Mouse (Mus musculus) kidney, postnatal 25 days (tissue): ENCODE measurements around the gene 1700029I15Rik.

ENCODE experiments used
- DNase-seq, 2 experiments: peaks; one replicate each; pipeline ENCODE4 v3.0.0; 2021; ENCODE audit warnings: mixed read lengths in 2 of 2

1700029I15Rik gene

GRCm38 (mm10) chr2:92427882-92428281 is 45.5 kb downstream of the 1700029I15Rik start:
- peak; percentile 83 to 91 for DNase-seq

- no peak for DNase-seq
These were observed 47.8 kb downstream of the 1700029I15Rik start for GRCm38 (mm10) chr2:92430089-92430488.

GRCm38 (mm10) chr2:92430723-92431541 is 48.6 kb downstream of the 1700029I15Rik start:
- DNase-seq = peak; percentile 50 to 79

- no peak for DNase-seq
These were observed 49.4 kb downstream of the 1700029I15Rik start for GRCm38 (mm10) chr2:92431611-92432179.

GRCm38 (mm10) chr2:92432299-92433295 is 50.3 kb downstream of the 1700029I15Rik start:
- peak; percentile 91 to 92 for DNase-seq

- peak; percentile 99 for DNase-seq
These were observed 51.4 kb downstream of the 1700029I15Rik start, which contains the start of gene Cry2 for GRCm38 (mm10) chr2:92433578-92434374. Gene Cry2, minus strand, starts transcription at chr2:92434043.

- DNase-seq = no peak
These were observed 52.0 kb downstream of the 1700029I15Rik start for GRCm38 (mm10) chr2:92434375-92434745.

GRCm38 (mm10) chr2:92435023-92435422 is 52.7 kb downstream of the 1700029I15Rik start:
- DNase-seq = no peak
